Mouse (Mus musculus) midbrain, embryonic 10.5 days (tissue): ENCODE measurements around the gene Lrp5. TPM values are rescaled to one million over a fixed set of nuclear protein-coding genes. Genes with fewer than 3 reads are reported as not detected.

Experiments
- DNase-seq: peaks from one replicate; pipeline ENCODE4 v3.0.0-alpha.2; 2017; ENCODE audit warnings: low spot score
- H3K27ac ChIP-seq: fragments of 300-500 bp; sonication (generic); replicated peaks from 2 replicates; pipeline ENCODE4 v1.5.1; 2016; ENCODE audit warnings: mild to moderate bottlenecking
- H3K27me3 ChIP-seq: fragments of 300-500 bp; sonication (generic); 2 replicates; pipeline ENCODE4 v1.6.1; 2016; ENCODE audit warnings: low read depth, mild to moderate bottlenecking; ENCODE audit not compliant: poor library complexity, severe bottlenecking
- H3K36me3 ChIP-seq: fragments of 300-500 bp; sonication (generic); 2 replicates; pipeline ENCODE4 v1.6.1; 2016; ENCODE audit warnings: mild to moderate bottlenecking, moderate library complexity
- H3K4me1 ChIP-seq: fragments of 300-500 bp; sonication (generic); 2 replicates; pipeline ENCODE4 v1.6.1; 2016
- H3K4me3 ChIP-seq: fragments of 300-500 bp; sonication (generic); 2 replicates; pipeline ENCODE4 v1.5.1; 2016; ENCODE audit warnings: mild to moderate bottlenecking, moderate library complexity
- H3K9me3 ChIP-seq: fragments of 300-500 bp; sonication (generic); replicated peaks from 2 replicates; pipeline ENCODE4 v1.6.1; 2016; ENCODE audit warnings: mild to moderate bottlenecking
- WGBS: fragments of 180-500 bp; shearing (Covaris S2); methylation state at CpG from one replicate; pipeline ENCODE4 v1.1.7; 2016; 5-methylcytosine and 5-hydroxymethylcytosine counted together
- polyA plus RNA-seq: library from polyadenylated mRNA; unstranded; fragments of >200 nt; fragmentation: Nextera tagmentation; extraction: Ambion mirVana; gene quantifications from 2 replicates; pipeline ENCODE4 v1.2.1, GENCODE M21; 2016

The Lrp5 gene
- polyA plus RNA-seq, 1 experiment from 2014 or later: 2.5 TPM

DNA sequence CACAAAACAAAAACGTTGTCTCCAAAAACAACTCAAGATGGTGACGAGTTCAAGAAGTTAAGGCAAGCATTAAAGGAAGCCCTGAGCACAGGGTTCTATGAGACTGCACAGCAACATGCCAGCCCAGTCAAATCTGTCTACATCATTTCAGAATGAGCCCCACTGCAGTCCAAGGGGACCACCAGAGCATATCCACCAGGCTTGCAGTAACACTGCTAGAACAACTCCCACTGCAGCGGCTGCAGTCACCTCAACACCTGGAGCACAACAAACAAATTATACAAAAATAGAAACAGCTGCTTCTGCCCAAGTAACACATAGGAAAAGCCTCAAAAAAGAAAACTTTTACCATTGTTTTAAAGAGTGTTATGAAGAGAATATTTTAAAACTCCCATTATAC lies 151.4 kb downstream of the Lrp5 start:
- no peak for DNase-seq
- Histone ChIP-seq H3K4me3 (no peak overlapping the region), H3K36me3 (peaks cover 57% of the 10 kb centered on the region), H3K27ac (no peak overlapping the region), H3K9me3 (no peaks in the 10 kb centered on the region), H3K4me1 (no peaks in the 10 kb centered on the region), H3K27me3 (no peaks in the 10 kb centered on the region)
- 87% methylated on average over 3 of the region's 3 CpGs for WGBS

Other genes with a start within 250 kb of the Lrp5 start
- gene Ppp6r3, start 110.8 kb downstream of the Lrp5 start, polyA plus RNA-seq: 71.3 and 79.7 TPM in 2 replicates
- 47.1 and 48.6 TPM in 2 replicates for gene 1810055G02Rik, start 21.7 kb upstream of the Lrp5 start, polyA plus RNA-seq
- gene Kmt5b, start 80.9 kb upstream of the Lrp5 start, polyA plus RNA-seq: 29.7 and 38.3 TPM in 2 replicates
- gene Chka, start 165.2 kb upstream of the Lrp5 start, polyA plus RNA-seq: 58.6 and 59.1 TPM in 2 replicates
- 17.0 and 17.6 TPM in 2 replicates for gene Tcirg1, start 220.6 kb upstream of the Lrp5 start, polyA plus RNA-seq
- 251 and 262 TPM in 2 replicates for gene Ndufs8, start 226.2 kb upstream of the Lrp5 start, polyA plus RNA-seq
- 0.73 TPM in 2 replicates for gene Aldh3b1, start 243.2 kb upstream of the Lrp5 start, polyA plus RNA-seq
- 5.1 and 8.0 TPM in 2 replicates for gene Unc93b1, start 248.6 kb upstream of the Lrp5 start, polyA plus RNA-seq